Mouse (Mus musculus) liver, postnatal 0 days (tissue): ENCODE measurements around the gene Parp4. TPM values are rescaled to one million over a fixed set of nuclear protein-coding genes. Genes with fewer than 3 reads are reported as not detected.

Experiments
- ATAC-seq: fragments of 200-750 bp; cut with Nextera tagmentation; 2 replicates; pipeline ENCODE4 v1.8.0; 2017; ENCODE audit warnings: mild to moderate bottlenecking, moderate library complexity
- DNase-seq: peaks from one replicate; pipeline ENCODE4 v3.0.0-alpha.2; 2016
- H3K27ac ChIP-seq: fragments of 300-500 bp; sonication (generic); 2 replicates; pipeline ENCODE4 v1.5.1; 2014; ENCODE audit warnings: antibody characterized with exemption, moderate library complexity, mild to moderate bottlenecking, low read depth
- H3K27me3 ChIP-seq: fragments of 300-500 bp; sonication (generic); 2 replicates; pipeline ENCODE4 v1.6.1; 2014; ENCODE audit warnings: low read length, control low read depth, mixed read lengths; ENCODE audit not compliant: insufficient read depth
- H3K36me3 ChIP-seq: fragments of 300-500 bp; sonication (generic); replicated peaks from 2 replicates; pipeline ENCODE4 v1.6.1; 2014; ENCODE audit warnings: mild to moderate bottlenecking, control low read depth, low read length, moderate library complexity, mixed read lengths; ENCODE audit not compliant: insufficient read depth
- H3K4me1 ChIP-seq: fragments of 300-500 bp; sonication (generic); 2 replicates; pipeline ENCODE4 v1.6.1; 2014; ENCODE audit warnings: antibody characterized with exemption, mild to moderate bottlenecking, control low read depth; ENCODE audit not compliant: insufficient read depth
- H3K4me2 ChIP-seq: fragments of 300-500 bp; sonication (generic); 2 replicates; pipeline ENCODE4 v1.6.1; 2014; ENCODE audit warnings: low read depth, mild to moderate bottlenecking, low read length, moderate library complexity, mixed read lengths
- H3K4me3 ChIP-seq: fragments of 300-500 bp; sonication (generic); 2 replicates; pipeline ENCODE4 v1.5.1; 2014; ENCODE audit warnings: low read depth, low read length
- H3K9ac ChIP-seq: fragments of 300-500 bp; sonication (generic); replicated peaks from 2 replicates; pipeline ENCODE4 v1.6.1; 2014; ENCODE audit warnings: mild to moderate bottlenecking, moderate library complexity
- H3K9me3 ChIP-seq: fragments of 300-500 bp; sonication (generic); 2 replicates; pipeline ENCODE4 v1.6.1; 2016; ENCODE audit warnings: mild to moderate bottlenecking, control low read depth, low read length, mixed read lengths
- CTCF ChIP-seq: sonication (generic); IDR thresholded peaks from 2 replicates; pipeline ENCODE4 v1.5.1; 2016; ENCODE audit warnings: antibody characterized with exemption, low read depth
- EP300 ChIP-seq: IDR thresholded peaks from 2 replicates; pipeline ENCODE4 v1.6.1; 2016; ENCODE audit warnings: antibody characterized with exemption, low read depth, mild to moderate bottlenecking
- WGBS: fragments of 180-500 bp; shearing (Covaris S2); extraction: QIAGEN DNeasy Blood & Tissue Kit; methylation state at CpG from one replicate; pipeline ENCODE4 v1.1.7; 2014; ENCODE audit not compliant: insufficient replicate concordance; 5-methylcytosine and 5-hydroxymethylcytosine counted together
- polyA plus RNA-seq: library from polyadenylated mRNA; unstranded; fragments of >200 nt; fragmentation: Nextera tagmentation; extraction: Ambion mirVana; gene quantifications from 2 replicates; pipeline ENCODE4 v1.2.1, GENCODE M21; 2015

Parp4 gene
- polyA plus RNA-seq, result 3.3 and 3.5 TPM in 2 replicates

DNA sequence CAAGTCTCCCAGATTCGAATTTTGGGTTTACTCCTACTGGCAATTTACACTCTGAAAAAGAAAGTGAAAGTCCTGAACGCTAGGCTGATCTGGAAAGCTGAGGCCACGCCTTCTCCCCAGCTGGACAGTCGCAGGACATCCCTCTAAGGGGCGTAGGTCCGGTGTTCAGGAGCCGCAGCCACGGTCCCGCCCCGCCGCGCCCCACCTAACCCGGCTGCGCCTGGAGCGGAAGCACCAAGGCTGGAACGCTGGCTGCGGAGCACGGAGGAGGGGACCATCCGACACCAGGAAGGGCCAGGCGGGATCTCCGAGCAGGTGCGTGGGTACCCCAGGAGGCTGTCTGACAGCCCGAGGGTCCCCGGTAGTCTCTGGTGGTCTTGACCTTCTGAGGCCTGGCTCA lies at the start of gene Parp4, which contains the start of gene Cenpj:
Gene Parp4 (plus strand): TSS at position 204 of the 400 bp plus-strand sequence.
Gene Cenpj (minus strand): TSS at position 10 of the 400 bp plus-strand sequence.
- H3K36me3 ChIP-seq, result no peaks in the 10 kb centered on the region
- peak within 1 kb of the TSS; percentile 64 for H3K4me3 ChIP-seq
- peak within 1 kb of the TSS; percentile 76 for H3K4me2 ChIP-seq
- DNase-seq (peak; percentile 93), ATAC-seq (peak; percentile 83)
- TF ChIP-seq EP300 (no peak), CTCF (peak; percentile 22; the same call in 1 of the 2 replicates)
- H3K9ac ChIP-seq, result peak within 1 kb of the TSS; percentile 63
- peaks cover 18% of the 10 kb centered on the region for H3K4me1 ChIP-seq
- no peaks in the 10 kb centered on the region for H3K9me3 ChIP-seq
- H3K27ac ChIP-seq, result peak within 1 kb of the TSS; percentile 66
- H3K27me3 ChIP-seq, result no peaks in the 10 kb centered on the region
- 1% methylated on average over 24 of the region's 24 CpGs for WGBS

DNA sequence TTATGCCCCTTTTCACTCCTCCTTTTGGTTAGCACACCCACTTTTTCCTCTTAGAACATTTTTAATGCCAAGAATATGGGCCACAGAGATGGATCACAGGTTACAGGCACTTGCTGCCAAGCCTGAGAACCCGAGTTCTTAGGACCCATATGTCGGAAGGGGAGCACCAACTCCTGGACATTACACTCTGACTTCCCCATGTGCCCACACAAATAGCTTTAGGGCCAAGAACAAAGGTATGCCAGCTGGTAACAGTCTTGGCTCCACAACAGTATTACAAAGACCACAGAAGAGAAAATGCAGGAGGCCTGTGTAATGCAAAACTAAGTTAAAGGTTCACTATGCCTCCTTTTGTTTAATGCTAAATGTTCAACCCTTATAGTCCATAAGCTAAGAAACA lies 44.6 kb upstream of the Parp4 start:
- Histone ChIP-seq H3K4me1 (no peaks in the 10 kb centered on the region), H3K4me3 (no peak overlapping the region), H3K9ac (no peak overlapping the region), H3K4me2 (no peak overlapping the region), H3K9me3 (no peaks in the 10 kb centered on the region), H3K36me3 (peaks cover 36% of the 10 kb centered on the region), H3K27me3 (no peaks in the 10 kb centered on the region), H3K27ac (no peak overlapping the region)
- WGBS, result 81% methylated on average over 2 of the region's 2 CpGs
- no peak for TF ChIP-seq EP300
- no peak for TF ChIP-seq CTCF
- ATAC-seq, result no peak
- DNase-seq, result no peak

DNA sequence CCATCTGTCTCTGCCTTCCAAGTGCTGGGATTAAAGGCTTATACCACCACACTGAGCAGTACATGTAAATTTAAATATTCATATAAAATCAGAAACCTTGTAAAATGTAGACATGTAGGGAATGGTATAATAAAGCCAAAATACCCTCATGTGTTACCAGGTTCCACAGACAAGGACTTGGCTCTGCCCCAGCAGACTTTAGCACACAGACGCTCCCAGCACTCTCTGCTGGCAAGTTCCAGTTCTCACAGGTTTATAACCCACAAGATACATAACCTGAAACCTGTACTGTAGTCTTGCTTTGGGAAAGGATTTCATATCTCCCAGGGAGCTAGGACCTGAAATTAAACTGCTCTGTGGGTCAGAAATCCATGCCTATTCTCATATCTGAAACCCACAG lies 30.5 kb upstream of the Parp4 start:
- no peak for ATAC-seq
- peaks cover 14% of the 10 kb centered on the region for H3K36me3 ChIP-seq
- 79% methylated on average over 1 of the region's 1 CpGs for WGBS
- H3K4me3 ChIP-seq, result no peak overlapping the region
- no peak overlapping the region for H3K9ac ChIP-seq
- TF ChIP-seq EP300 (no peak), CTCF (no peak)
- no peak for DNase-seq
- no peaks in the 10 kb centered on the region for H3K27me3 ChIP-seq
- H3K4me2 ChIP-seq, result no peak overlapping the region
- H3K4me1 ChIP-seq, result no peaks in the 10 kb centered on the region
- no peak overlapping the region for H3K27ac ChIP-seq
- H3K9me3 ChIP-seq, result no peaks in the 10 kb centered on the region

DNA sequence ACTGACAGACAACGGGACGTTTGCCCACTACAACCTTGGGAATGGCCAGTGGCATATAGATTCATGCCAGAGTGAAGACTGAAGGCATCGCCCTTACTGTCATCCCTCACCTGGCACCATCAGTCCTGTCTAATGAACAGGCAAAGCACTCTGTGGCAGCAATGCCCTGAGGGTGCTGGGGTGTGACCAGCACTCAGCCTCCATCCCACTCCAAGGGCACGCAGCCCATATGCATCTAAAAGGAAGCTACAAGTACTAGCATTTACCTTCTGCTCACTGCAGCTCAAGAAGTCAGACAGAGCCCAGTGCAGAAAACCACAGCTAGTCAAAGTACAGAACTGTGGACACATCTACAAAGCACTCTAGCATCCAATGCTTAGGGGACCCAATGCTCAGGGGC lies 29.9 kb upstream of the Parp4 start:
- Histone ChIP-seq H3K36me3 (peaks cover 14% of the 10 kb centered on the region), H3K9ac (no peak overlapping the region), H3K4me1 (no peaks in the 10 kb centered on the region), H3K27ac (no peak overlapping the region), H3K27me3 (no peaks in the 10 kb centered on the region), H3K9me3 (no peaks in the 10 kb centered on the region), H3K4me2 (no peak overlapping the region), H3K4me3 (no peak overlapping the region)
- no peak for ATAC-seq
- DNase-seq, result no peak
- WGBS, result 85% methylated on average over 4 of the region's 4 CpGs
- no peak for TF ChIP-seq CTCF
- TF ChIP-seq EP300, result no peak

DNA sequence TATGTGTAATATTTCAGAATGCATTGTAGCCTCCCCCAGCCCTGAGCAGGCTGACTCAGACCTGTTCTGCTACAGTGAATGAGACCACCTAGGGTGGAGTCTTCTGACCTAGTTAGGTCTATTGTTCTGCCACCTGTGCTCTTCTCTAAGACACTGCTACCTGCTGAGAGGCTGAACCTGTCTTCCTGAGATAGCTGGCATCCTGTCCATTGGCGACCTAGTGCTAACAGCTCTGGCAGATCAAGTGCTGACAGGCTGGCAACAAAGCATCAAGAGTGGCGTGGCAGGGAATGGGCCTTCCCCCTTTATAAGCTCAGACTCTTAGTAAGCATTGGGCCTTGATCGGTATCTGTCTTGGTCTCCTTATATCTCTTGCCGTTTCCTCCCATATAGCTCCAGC lies 24.5 kb upstream of the Parp4 start:
- WGBS, result 79% methylated on average over 4 of the region's 4 CpGs

DNA sequence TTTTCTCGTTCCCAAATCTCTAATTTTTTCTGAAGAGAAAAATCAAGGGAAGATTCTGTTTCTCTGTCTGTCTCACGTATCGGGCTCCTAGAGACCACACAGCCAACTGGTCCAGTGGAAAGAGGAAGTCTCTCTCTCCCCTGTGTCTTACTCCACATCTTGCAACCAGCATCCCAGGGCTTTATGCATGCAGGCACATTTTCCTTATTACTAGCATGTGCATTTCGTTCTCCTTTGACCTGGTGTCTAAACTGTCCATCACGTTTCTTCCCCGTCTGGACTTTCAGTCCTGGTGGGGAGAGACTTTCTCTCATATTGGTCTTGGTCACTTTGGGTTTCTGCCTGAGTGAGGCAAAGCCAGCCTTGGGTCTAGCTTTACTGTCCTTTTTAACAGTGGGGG lies 22.5 kb upstream of the Parp4 start:
- Histone ChIP-seq H3K4me2 (no peak overlapping the region), H3K4me1 (no peaks in the 10 kb centered on the region), H3K27ac (no peak overlapping the region), H3K36me3 (peaks cover 27% of the 10 kb centered on the region), H3K4me3 (no peak overlapping the region), H3K27me3 (no peaks in the 10 kb centered on the region), H3K9me3 (no peaks in the 10 kb centered on the region), H3K9ac (no peak overlapping the region)
- no peak for DNase-seq
- TF ChIP-seq EP300, result no peak
- TF ChIP-seq CTCF, result no peak
- no peak for ATAC-seq
- WGBS, result 75% methylated on average over 6 of the region's 6 CpGs

More for the DNA sequence above, 24.5 kb upstream of the Parp4 start:
- Histone ChIP-seq H3K9me3 (no peaks in the 10 kb centered on the region), H3K4me3 (no peak overlapping the region), H3K9ac (no peak overlapping the region), H3K4me2 (no peak overlapping the region), H3K27me3 (no peaks in the 10 kb centered on the region), H3K4me1 (no peaks in the 10 kb centered on the region), H3K36me3 (peaks cover 27% of the 10 kb centered on the region), H3K27ac (no peak overlapping the region)
- no peak for TF ChIP-seq EP300
- no peak for TF ChIP-seq CTCF
- DNase-seq (peak; percentile 3), ATAC-seq (no peak)

DNA sequence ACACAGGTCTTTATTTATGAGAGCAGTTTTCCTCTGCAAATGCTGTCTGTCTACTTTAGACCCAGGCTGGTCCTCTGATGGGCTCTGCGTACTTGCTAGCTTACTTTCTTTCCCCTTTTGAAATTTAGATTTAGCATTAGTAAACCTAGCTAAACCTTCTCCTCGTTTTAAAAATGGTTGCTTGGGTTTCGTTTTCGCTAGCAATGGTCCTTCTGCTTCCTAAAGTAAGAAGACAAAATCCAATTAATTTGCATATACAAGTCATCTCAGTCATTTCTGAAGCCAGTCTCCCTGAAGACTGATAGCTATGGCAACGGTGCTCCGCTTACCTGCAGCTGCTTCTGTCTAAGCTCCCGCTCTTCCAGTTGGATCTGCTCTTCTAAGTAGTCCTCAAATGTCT lies 22.1 kb upstream of the Parp4 start:
- no peak for DNase-seq
- WGBS, result 84% methylated on average over 7 of the region's 7 CpGs
- TF ChIP-seq CTCF, result no peak
- no peak for TF ChIP-seq EP300
- no peaks in the 10 kb centered on the region for H3K27me3 ChIP-seq
- H3K9ac ChIP-seq, result no peak overlapping the region
- H3K9me3 ChIP-seq, result no peaks in the 10 kb centered on the region
- no peak overlapping the region for H3K27ac ChIP-seq
- no peak overlapping the region for H3K4me3 ChIP-seq
- no peak overlapping the region for H3K4me2 ChIP-seq
- peaks cover 27% of the 10 kb centered on the region for H3K36me3 ChIP-seq
- no peak for ATAC-seq
- H3K4me1 ChIP-seq, result no peaks in the 10 kb centered on the region
